Mouse (Mus musculus) ovary, adult 2 months (tissue): Measurements from ENCODE around the gene Slc17a4. TPM values are rescaled to one million over a fixed set of nuclear protein-coding genes. Genes with fewer than 3 reads are reported as not detected.

Source experiments
- polyA plus RNA-seq: library from polyadenylated mRNA; depleted of rRNA; stranded (reverse); fragments of >200 nt; gene quantifications from 2 replicates; pipeline ENCODE4 v1.2.3, GENCODE M21; 2012; rRNA removed

Gene Slc17a4
- 0.09 TPM in 1 of 2 replicates, not detected in the other for polyA plus RNA-seq

DNA sequence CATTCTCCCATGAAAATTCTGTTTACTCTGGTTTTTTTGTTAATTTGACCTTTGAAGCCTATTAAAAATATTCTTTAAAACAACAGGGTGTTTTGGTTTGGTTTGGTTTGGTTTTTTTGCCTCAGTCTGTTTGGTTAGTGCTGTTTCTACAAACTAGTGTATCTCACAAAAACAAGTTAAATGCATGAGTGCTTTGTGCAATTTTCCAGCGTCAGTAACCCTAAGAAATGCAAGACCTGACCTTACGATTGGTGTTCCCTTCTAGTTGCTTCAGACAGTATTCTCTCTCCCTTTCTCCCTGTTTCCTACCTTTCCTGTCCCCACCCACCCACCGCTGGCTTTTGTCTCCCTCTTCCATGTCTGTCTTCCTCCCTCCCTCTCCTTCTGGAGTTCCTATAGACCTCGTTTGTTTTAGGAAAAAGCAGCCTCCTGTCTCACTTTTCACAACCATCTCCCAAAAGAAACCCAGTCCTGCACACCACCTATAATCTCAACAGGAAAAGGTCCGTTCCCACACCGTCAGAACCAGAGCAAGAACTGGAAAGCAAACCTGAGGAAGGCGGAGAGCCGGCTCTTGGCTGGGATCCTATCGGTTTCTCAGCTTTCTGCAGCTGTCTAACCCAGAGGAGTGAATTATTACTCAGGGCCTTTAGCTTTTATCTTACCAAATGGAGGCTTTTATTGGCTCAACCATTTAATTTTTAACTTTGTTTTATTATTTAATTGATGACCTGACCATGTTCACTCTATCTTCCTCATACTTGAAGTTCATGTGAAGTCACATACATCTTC lies at the start of gene Slc17a4:
Gene Slc17a4 (minus strand): TSS at position 634 of the 792 bp plus-strand sequence.

GRCm38 (mm10) chr13:23934211-23934520 lies 19.4 kb upstream of the Slc17a4 start, which contains the start of gene Hist1h2aa:
TSS of gene Hist1h2aa (plus strand) at chr13:23934462.

DNA sequence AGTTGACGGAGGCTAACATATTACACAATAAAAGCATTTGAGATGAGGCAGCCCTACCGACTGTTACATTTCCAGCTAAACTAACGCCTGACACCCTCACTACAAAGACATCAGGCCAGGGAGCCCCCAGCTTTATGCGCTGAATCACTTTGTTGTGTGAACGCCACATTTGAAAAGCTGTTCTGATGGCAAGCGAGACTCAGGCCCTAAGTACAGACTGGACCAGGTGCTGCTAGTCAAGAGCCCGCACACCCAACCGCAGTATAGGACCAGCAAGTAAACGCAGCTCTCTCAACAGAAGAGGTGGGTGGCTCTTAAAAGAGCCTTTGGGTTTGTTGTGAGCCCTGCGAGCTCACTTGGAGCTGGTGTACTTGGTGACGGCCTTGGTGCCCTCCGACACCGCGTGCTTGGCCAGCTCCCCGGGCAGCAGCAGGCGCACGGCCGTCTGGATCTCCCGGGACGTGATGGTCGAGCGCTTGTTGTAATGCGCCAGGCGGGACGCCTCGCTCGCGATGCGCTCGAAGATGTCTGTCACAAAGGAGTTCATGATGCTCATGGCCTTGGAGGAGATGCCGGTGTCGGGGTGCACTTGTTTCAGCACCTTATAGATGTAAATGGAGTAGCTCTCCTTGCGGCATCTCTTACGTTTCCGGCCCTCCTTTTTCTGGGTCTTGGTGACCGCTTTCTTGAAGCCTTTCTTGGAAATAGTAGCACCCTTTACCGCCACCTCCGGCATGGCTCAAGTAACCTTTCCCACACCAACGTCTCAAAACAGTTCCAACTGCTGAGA lies 18.8 kb upstream of the Slc17a4 start, which contains the start of gene Hist1h2ba:
Gene Hist1h2ba (minus strand): TSS at position 736 of the 790 bp plus-strand sequence.

DNA sequence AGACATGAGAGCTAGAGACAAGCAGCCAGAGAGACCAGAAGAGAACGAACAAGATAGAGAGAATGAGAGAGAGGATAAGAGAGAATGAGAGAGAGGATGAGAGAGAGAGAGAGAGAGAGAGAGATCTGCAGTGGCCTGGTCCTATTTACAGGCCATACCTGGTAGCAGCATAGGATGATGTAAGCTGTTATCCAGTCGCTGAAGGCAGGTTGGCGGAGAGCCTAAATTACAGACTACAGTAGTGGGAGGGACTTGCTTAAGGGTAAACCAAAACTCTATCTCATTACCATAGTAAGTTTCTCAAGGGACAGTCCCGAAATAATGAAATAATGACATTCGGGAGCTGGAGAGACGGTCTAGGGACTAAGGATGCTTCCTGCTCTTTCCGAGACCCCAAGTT lies 47.4 kb downstream of the Slc17a4 start, which contains the start of gene Slc17a1:
Gene Slc17a1 (plus strand): TSS at position 346 of the 400 bp plus-strand sequence.

Other genes starting within 250 kb of the Slc17a4 start
- 2.6 and 3.1 TPM in 2 replicates for gene Hist1h2ac, start 231.1 kb downstream of the Slc17a4 start, polyA plus RNA-seq
- 251 and 289 TPM in 2 replicates for gene Hist1h2bc, start 230.8 kb downstream of the Slc17a4 start, polyA plus RNA-seq
- gene Hist1h1t, start 219.2 kb downstream of the Slc17a4 start, polyA plus RNA-seq = not detected in 2 replicates
- gene Hist1h4c, start 216.6 kb downstream of the Slc17a4 start, polyA plus RNA-seq = 9.0 and 13.0 TPM in 2 replicates
- 11.5 and 18.9 TPM in 2 replicates for gene Hfe, start 204.2 kb downstream of the Slc17a4 start, polyA plus RNA-seq
- 35.1 and 42.3 TPM in 2 replicates for gene Hist1h1c, start 176.2 kb downstream of the Slc17a4 start, polyA plus RNA-seq
- 43.8 and 64.9 TPM in 2 replicates for gene Hist1h3c, start 169.4 kb downstream of the Slc17a4 start, polyA plus RNA-seq
- 18.2 and 27.3 TPM in 2 replicates for gene Hist1h2bb, start 168.3 kb downstream of the Slc17a4 start, polyA plus RNA-seq
- 36.8 and 63.0 TPM in 2 replicates for gene Hist1h2ab, start 163.9 kb downstream of the Slc17a4 start, polyA plus RNA-seq
- 36.8 and 58.4 TPM in 2 replicates for gene Hist1h3b, start 162.7 kb downstream of the Slc17a4 start, polyA plus RNA-seq
- 6.5 and 10.1 TPM in 2 replicates for gene Hist1h4b, start 158.0 kb downstream of the Slc17a4 start, polyA plus RNA-seq
- gene Hist1h4a, start 153.8 kb downstream of the Slc17a4 start, polyA plus RNA-seq = 17.5 and 20.9 TPM in 2 replicates
- 37.1 and 48.7 TPM in 2 replicates for gene Hist1h3a, start 152.6 kb downstream of the Slc17a4 start, polyA plus RNA-seq
- gene Hist1h1a, start 151.3 kb downstream of the Slc17a4 start, polyA plus RNA-seq = 0.79 and 1.0 TPM in 2 replicates
- 0.09 TPM in 1 of 2 replicates, not detected in the other for gene Trim38, start 145.1 kb downstream of the Slc17a4 start, polyA plus RNA-seq
- gene Slc17a2, start 108.0 kb downstream of the Slc17a4 start, polyA plus RNA-seq = 0.09 TPM in 1 of 2 replicates, not detected in the other
- gene Slc17a3, start 75.6 kb downstream of the Slc17a4 start, polyA plus RNA-seq = not detected in 2 replicates
- gene Slc17a1, start 47.3 kb downstream of the Slc17a4 start, polyA plus RNA-seq = not detected in 2 replicates
- not detected in 2 replicates for gene Hist1h2ba, start 19.1 kb upstream of the Slc17a4 start, polyA plus RNA-seq
- gene Hist1h2aa, start 19.5 kb upstream of the Slc17a4 start, polyA plus RNA-seq = 2.5 and 4.9 TPM in 2 replicates
- gene Scgn, start 76.2 kb upstream of the Slc17a4 start, polyA plus RNA-seq = not detected in 2 replicates